Mouse (Mus musculus): ENCODE results near the gene Camkv. TPM values are rescaled to one million over a fixed set of nuclear protein-coding genes. Genes with fewer than 3 reads are reported as not detected.

Camkv gene
- polyA plus RNA-seq, 1 experiment: 0.06 TPM

- H3K27me3 ChIP-seq (ENCODE audit: control insufficient read depth, insufficient read depth, insufficient read length): no peaks in the 10 kb centered on the region
- H3K36me3 ChIP-seq (ENCODE audit: control insufficient read depth, insufficient read depth): no peaks in the 10 kb centered on the region
- H3ac ChIP-seq (ENCODE audit: control insufficient read depth, insufficient read length): no peak overlapping the region
- TF ChIP-seq E2F4 (IDR thresholded peaks at IDR 0.05; ENCODE audit: insufficient read depth): no peak
- no peak for TF ChIP-seq MYOG (IDR thresholded peaks at IDR 0.05; ENCODE audit: control insufficient read depth in 1 of 3, insufficient read depth in 1 of 3, insufficient read length in 2 of 3, low read depth in 2 of 3)
- TF ChIP-seq POLR2A (IDR thresholded peaks at IDR 0.05; ENCODE audit: insufficient read length, low read depth): no peak
- no peak for TF ChIP-seq USF1 (IDR thresholded peaks at IDR 0.05; ENCODE audit: low read depth)
- TF ChIP-seq MAX (IDR thresholded peaks at IDR 0.05; ENCODE audit: low read depth): no peak
- no peak for TF ChIP-seq TCF3 (IDR thresholded peaks at IDR 0.05; ENCODE audit: insufficient read length, low read depth)
- TF ChIP-seq MYOD1 (IDR thresholded peaks at IDR 0.05; ENCODE audit: control insufficient read depth in 1 of 3, insufficient read length in 2 of 3, low read depth in 2 of 3): no peak
- TF ChIP-seq REST (IDR thresholded peaks at IDR 0.05; ENCODE audit: insufficient read depth, insufficient read length): no peak
- TF ChIP-seq TCF12 (IDR thresholded peaks at IDR 0.05; ENCODE audit: insufficient read depth, poor library complexity, severe bottlenecking): no peak
- no peak for TF ChIP-seq POLR2AphosphoS2 (IDR thresholded peaks at IDR 0.05; ENCODE audit: insufficient read length, low read depth)
- no peak for TF ChIP-seq SRF (IDR thresholded peaks at IDR 0.05; ENCODE audit: control insufficient read depth, insufficient read length, low read depth)
- no peak for TF ChIP-seq CEBPB (IDR thresholded peaks at IDR 0.05; ENCODE audit: insufficient read depth, poor library complexity, severe bottlenecking)
- H3K4me3 ChIP-seq: no peak overlapping the region
- no peak overlapping the region for H3K4me2 ChIP-seq (ENCODE audit: low read depth)
- H3K79me2 ChIP-seq (ENCODE audit: control insufficient read depth, insufficient read depth): no peaks in the 10 kb centered on the region
Measured at GRCm38 (mm10) chr9:107966676-107967075, 31.2 kb downstream of the Camkv start.

- H3ac ChIP-seq (ENCODE audit: control insufficient read depth, insufficient read length): no peak overlapping the region
- no peak overlapping the region for H3K4me3 ChIP-seq
- H3K36me3 ChIP-seq (ENCODE audit: control insufficient read depth, insufficient read depth): no peaks in the 10 kb centered on the region
- H3K27me3 ChIP-seq (ENCODE audit: control insufficient read depth, insufficient read depth, insufficient read length): no peaks in the 10 kb centered on the region
- H3K4me2 ChIP-seq (ENCODE audit: low read depth): no peak overlapping the region
- no peaks in the 10 kb centered on the region for H3K79me2 ChIP-seq (ENCODE audit: control insufficient read depth, insufficient read depth)
- TF ChIP-seq POLR2AphosphoS2 (IDR thresholded peaks at IDR 0.05; ENCODE audit: insufficient read length, low read depth): no peak
- TF ChIP-seq POLR2A (IDR thresholded peaks at IDR 0.05; ENCODE audit: insufficient read length, low read depth): no peak
- no peak for TF ChIP-seq SRF (IDR thresholded peaks at IDR 0.05; ENCODE audit: control insufficient read depth, insufficient read length, low read depth)
- TF ChIP-seq E2F4 (IDR thresholded peaks at IDR 0.05; ENCODE audit: insufficient read depth): no peak
- no peak for TF ChIP-seq USF1 (IDR thresholded peaks at IDR 0.05; ENCODE audit: low read depth)
- TF ChIP-seq TCF3 (IDR thresholded peaks at IDR 0.05; ENCODE audit: insufficient read length, low read depth): no peak
- no peak for TF ChIP-seq MYOD1 (IDR thresholded peaks at IDR 0.05; ENCODE audit: control insufficient read depth in 1 of 3, insufficient read length in 2 of 3, low read depth in 2 of 3)
- TF ChIP-seq TCF12 (IDR thresholded peaks at IDR 0.05; ENCODE audit: insufficient read depth, poor library complexity, severe bottlenecking): no peak
Measured at GRCm38 (mm10) chr9:107967437-107967836, 32.0 kb downstream of the Camkv start.

DNA sequence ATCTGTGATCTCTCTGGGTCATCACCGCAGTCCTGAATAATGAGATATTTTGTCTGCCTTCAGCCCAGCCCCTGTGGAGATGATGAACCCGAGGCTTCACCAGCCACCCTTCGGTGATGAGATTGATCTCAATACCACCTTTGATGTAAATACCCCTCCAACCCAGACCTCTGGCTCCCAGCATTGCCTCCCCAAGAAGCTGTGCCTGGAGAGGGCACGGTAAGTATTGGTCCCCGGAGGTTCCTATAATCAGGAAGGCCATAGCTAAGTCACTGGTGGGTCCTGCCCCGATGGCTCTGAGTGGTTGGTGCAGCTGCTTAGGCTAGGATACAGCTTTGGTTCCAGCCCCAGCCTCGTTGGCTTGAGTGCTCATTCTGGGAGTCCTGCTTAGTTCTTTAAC, 33.1 kb downstream of the Camkv start:
- H3K36me3 ChIP-seq (ENCODE audit: control insufficient read depth, insufficient read depth): no peaks in the 10 kb centered on the region
- no peak overlapping the region for H3ac ChIP-seq (ENCODE audit: control insufficient read depth, insufficient read length)
- H3K27me3 ChIP-seq (ENCODE audit: control insufficient read depth, insufficient read depth, insufficient read length): no peaks in the 10 kb centered on the region
- no peak for TF ChIP-seq USF1 (IDR thresholded peaks at IDR 0.05; ENCODE audit: low read depth)
- no peak for TF ChIP-seq TCF3 (IDR thresholded peaks at IDR 0.05; ENCODE audit: insufficient read length, low read depth)
- TF ChIP-seq E2F4 (IDR thresholded peaks at IDR 0.05; ENCODE audit: insufficient read depth): no peak
- no peak for TF ChIP-seq TCF12 (IDR thresholded peaks at IDR 0.05; ENCODE audit: insufficient read depth, poor library complexity, severe bottlenecking)
- H3K79me2 ChIP-seq (ENCODE audit: control insufficient read depth, insufficient read depth): no peaks in the 10 kb centered on the region
- no peak overlapping the region for H3K4me2 ChIP-seq (ENCODE audit: low read depth)
- H3K4me3 ChIP-seq: no peak overlapping the region

DNA sequence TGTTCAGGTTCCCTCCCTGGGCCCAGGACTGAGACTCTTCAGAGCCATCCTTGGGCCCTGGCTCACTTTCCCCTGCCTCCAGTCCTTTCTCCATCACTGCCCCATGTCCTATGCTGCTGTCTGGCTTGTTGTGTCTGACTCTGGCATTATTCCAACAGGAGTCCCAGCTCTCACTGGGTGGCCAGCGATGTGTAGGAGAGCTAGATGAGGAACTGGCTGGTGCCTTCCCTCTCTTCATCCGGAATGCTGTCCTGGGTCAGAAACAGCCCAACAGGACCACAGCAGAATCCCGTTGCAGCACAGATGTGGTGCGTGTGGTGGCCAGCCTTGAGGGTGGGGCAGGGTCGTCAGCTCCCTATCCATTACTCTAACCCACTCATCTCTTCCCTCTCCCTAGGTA, 34.8 kb downstream of the Camkv start:
- no peak for TF ChIP-seq MAX (IDR thresholded peaks at IDR 0.05; ENCODE audit: low read depth)
- no peak for TF ChIP-seq MYOG (IDR thresholded peaks at IDR 0.05; ENCODE audit: control insufficient read depth in 1 of 3, insufficient read depth in 1 of 3, insufficient read length in 2 of 3, low read depth in 2 of 3)
- TF ChIP-seq REST (IDR thresholded peaks at IDR 0.05; ENCODE audit: insufficient read depth, insufficient read length): no peak
- no peak for TF ChIP-seq POLR2AphosphoS2 (IDR thresholded peaks at IDR 0.05; ENCODE audit: insufficient read length, low read depth)
- TF ChIP-seq TCF12 (IDR thresholded peaks at IDR 0.05; ENCODE audit: insufficient read depth, poor library complexity, severe bottlenecking): no peak
- TF ChIP-seq TCF3 (IDR thresholded peaks at IDR 0.05; ENCODE audit: insufficient read length, low read depth): no peak
- H3ac ChIP-seq (ENCODE audit: control insufficient read depth, insufficient read length): no peak overlapping the region
- no peak overlapping the region for H3K4me2 ChIP-seq (ENCODE audit: low read depth)
- no peak overlapping the region for H3K4me3 ChIP-seq
- no peaks in the 10 kb centered on the region for H3K27me3 ChIP-seq (ENCODE audit: control insufficient read depth, insufficient read depth, insufficient read length)
- H3K79me2 ChIP-seq (ENCODE audit: control insufficient read depth, insufficient read depth): no peaks in the 10 kb centered on the region
- H3K36me3 ChIP-seq (ENCODE audit: control insufficient read depth, insufficient read depth): no peaks in the 10 kb centered on the region

DNA sequence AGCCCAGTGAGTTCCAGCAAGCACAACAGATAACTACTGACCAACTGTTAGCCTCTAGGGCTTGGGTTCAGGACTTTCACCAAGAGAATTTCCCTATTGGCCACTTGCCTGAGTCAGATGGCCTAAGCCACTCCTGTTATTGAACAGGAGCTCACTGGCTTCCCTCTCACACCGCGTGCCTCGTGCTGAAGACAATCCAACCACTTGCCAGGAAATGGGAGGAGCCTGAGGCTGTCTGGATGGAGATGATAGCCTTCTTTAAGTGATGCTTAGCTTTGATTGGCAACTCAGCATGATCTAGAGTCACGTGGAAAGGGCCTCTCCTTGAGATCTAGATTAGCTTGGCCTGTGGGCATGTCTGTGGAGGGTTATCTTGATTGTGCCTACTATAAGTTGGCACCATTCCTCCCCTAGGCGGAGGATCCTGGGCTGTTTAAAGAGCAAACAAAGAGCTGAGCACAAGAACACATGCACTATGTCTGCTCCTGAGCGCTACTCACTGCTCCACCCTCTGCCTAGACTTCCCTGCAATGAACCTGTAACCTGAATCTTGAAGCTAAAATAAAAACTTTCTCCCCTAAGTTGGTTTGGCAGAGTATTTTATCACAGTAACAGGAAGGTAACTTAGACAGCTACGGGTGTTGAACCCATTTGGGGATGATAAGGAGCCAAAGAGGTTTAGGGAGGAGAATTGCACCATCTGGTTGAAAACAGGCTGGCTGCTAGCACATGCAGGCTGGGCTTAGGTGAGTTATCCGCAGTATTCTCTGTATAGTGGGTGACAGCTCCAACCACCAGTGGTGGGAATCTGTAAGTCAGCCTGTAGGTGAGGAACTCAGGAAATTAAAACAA, 36.4 kb downstream of the Camkv start:
- H3ac ChIP-seq (ENCODE audit: control insufficient read depth, insufficient read length): no peak overlapping the region
- no peaks in the 10 kb centered on the region for H3K79me2 ChIP-seq (ENCODE audit: control insufficient read depth, insufficient read depth)
- no peak overlapping the region for H3K4me2 ChIP-seq (ENCODE audit: low read depth)
- no peaks in the 10 kb centered on the region for H3K36me3 ChIP-seq (ENCODE audit: control insufficient read depth, insufficient read depth)
- TF ChIP-seq MAX (IDR thresholded peaks at IDR 0.05; ENCODE audit: low read depth): no peak
- no peak for TF ChIP-seq TCF12 (IDR thresholded peaks at IDR 0.05; ENCODE audit: insufficient read depth, poor library complexity, severe bottlenecking)
- TF ChIP-seq USF1 (IDR thresholded peaks at IDR 0.05; ENCODE audit: low read depth): no peak
- TF ChIP-seq TCF3 (IDR thresholded peaks at IDR 0.05; ENCODE audit: insufficient read length, low read depth): no peak
- TF ChIP-seq POLR2A (IDR thresholded peaks at IDR 0.05; ENCODE audit: insufficient read length, low read depth): no peak
- TF ChIP-seq MYOD1 (IDR thresholded peaks at IDR 0.05; ENCODE audit: control insufficient read depth in 1 of 3, insufficient read length in 2 of 3, low read depth in 2 of 3): no peak
- TF ChIP-seq REST (IDR thresholded peaks at IDR 0.05; ENCODE audit: insufficient read depth, insufficient read length): no peak
- no peak for TF ChIP-seq E2F4 (IDR thresholded peaks at IDR 0.05; ENCODE audit: insufficient read depth)
- TF ChIP-seq CEBPB (IDR thresholded peaks at IDR 0.05; ENCODE audit: insufficient read depth, poor library complexity, severe bottlenecking): no peak
- H3K4me3 ChIP-seq: no peak overlapping the region
- H3K27me3 ChIP-seq (ENCODE audit: control insufficient read depth, insufficient read depth, insufficient read length): no peaks in the 10 kb centered on the region

Measured in myocyte (in vitro differentiated cells).